Mouse (Mus musculus): ENCODE data around the gene Notch3. TPM values are rescaled to one million over a fixed set of nuclear protein-coding genes. Genes with fewer than 3 reads are reported as not detected.

Gene Notch3
- polyA plus RNA-seq, 1 experiment from 2014 or later = 0.73 TPM

DNA sequence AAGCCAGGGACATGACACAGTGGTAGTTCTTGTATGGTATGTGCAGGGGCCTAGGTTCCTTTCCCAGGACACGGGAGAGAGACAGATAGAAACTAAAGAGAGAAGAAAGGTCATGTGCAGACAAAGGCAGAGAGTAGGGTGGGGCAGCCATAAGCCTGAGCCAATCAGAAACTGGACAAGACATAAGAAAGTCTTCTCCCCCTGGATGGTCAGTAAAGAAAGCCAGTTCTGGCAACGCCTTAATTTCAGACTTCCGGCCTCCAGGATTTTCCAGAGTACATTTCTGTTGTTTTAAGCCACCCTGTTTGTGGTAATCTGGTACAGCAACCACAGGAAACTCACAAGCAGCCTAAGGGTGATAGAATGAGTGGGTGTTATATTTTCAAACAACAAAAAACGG is 5.8 kb downstream of the Notch3 start:
- H3K9me3 ChIP-seq (replicated peaks; ENCODE audit: control insufficient read depth, low read length) = no peaks in the 10 kb centered on the region
- H3K4me2 ChIP-seq (ENCODE audit: low read depth, low read length) = no peak overlapping the region
- ATAC-seq (ENCODE audit: low read depth) = no peak
- no peak overlapping the region for H3K4me3 ChIP-seq (ENCODE audit: low read depth, low read length)
- no peak overlapping the region for H3K9ac ChIP-seq (ENCODE audit: low read depth, low read length)
- H3K27ac ChIP-seq (ENCODE audit: low read length) = no peak overlapping the region
- H3K27me3 ChIP-seq (ENCODE audit: control insufficient read depth, insufficient read depth, low read depth, low read length) = peaks cover 54% of the 10 kb centered on the region
- 48% methylated on average over 4 of the region's 4 CpGs for WGBS (ENCODE audit: insufficient replicate concordance)
- peaks cover 7% of the 10 kb centered on the region for H3K4me1 ChIP-seq (ENCODE audit: control insufficient read depth, low read depth, low read length)
- no peaks in the 10 kb centered on the region for H3K36me3 ChIP-seq (ENCODE audit: control insufficient read depth, insufficient read depth)

DNA sequence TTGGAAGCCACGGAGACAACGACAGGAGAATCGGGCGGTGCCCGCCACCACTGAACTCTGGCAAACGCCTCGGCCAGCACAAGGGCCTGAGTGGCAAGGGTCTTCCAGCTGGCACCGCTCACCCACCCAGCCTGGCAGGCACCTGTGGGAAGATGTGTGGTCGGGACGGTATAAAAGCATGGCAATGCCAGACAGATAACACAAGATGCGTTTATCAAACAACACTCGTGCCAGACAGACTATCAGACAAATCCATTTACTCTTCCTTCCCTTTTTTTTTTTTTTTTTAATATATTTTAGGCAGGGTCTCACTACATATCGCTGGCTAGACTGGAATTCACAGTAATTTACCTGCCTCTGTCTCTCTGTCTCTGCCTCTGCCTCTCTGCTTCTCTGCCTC is 7.8 kb downstream of the Notch3 start:
- no peak for ATAC-seq (ENCODE audit: low read depth)
- WGBS (ENCODE audit: insufficient replicate concordance) = 38% methylated on average over 13 of the region's 13 CpGs
- H3K27me3 ChIP-seq (ENCODE audit: control insufficient read depth, insufficient read depth, low read depth, low read length) = peaks cover 35% of the 10 kb centered on the region

DNA sequence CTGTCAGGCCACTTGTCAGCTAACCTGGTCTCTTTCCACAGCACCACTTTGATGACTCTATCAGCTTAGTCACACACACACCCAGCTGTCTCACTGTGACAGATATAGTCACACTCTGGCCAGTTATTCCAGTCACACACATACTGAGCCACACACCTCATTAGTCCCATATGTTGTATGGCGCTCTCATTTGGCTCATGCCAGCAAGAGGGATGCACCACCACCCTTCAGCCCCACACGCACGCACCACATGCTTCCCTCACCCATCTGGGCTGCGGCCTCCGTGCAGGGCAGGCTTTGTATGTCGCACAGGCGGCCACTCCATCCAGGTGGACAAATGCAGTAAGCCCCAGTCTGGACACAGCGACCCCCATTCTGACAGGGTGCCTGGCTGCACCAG is 19.9 kb downstream of the Notch3 start:
- Histone ChIP-seq H3K4me3 (ENCODE audit: low read depth, low read length) (no peak overlapping the region), H3K36me3 (ENCODE audit: control insufficient read depth, insufficient read depth) (no peaks in the 10 kb centered on the region), H3K9ac (ENCODE audit: low read depth, low read length) (no peak overlapping the region), H3K27me3 (ENCODE audit: control insufficient read depth, insufficient read depth, low read depth, low read length) (no peaks in the 10 kb centered on the region), H3K4me1 (ENCODE audit: control insufficient read depth, low read depth, low read length) (peaks cover 6% of the 10 kb centered on the region), H3K9me3 (replicated peaks; ENCODE audit: control insufficient read depth, low read length) (no peaks in the 10 kb centered on the region), H3K27ac (ENCODE audit: low read length) (no peak overlapping the region), H3K4me2 (ENCODE audit: low read depth, low read length) (no peak overlapping the region)
- ATAC-seq (ENCODE audit: low read depth) = no peak
- WGBS (ENCODE audit: insufficient replicate concordance) = 78% methylated on average over 8 of the region's 8 CpGs

More for the DNA sequence above, 7.8 kb downstream of the Notch3 start:
- Histone ChIP-seq H3K36me3 (ENCODE audit: control insufficient read depth, insufficient read depth) (no peaks in the 10 kb centered on the region), H3K4me3 (ENCODE audit: low read depth, low read length) (no peak overlapping the region), H3K27ac (ENCODE audit: low read length) (no peak overlapping the region), H3K9ac (ENCODE audit: low read depth, low read length) (no peak overlapping the region), H3K9me3 (replicated peaks; ENCODE audit: control insufficient read depth, low read length) (no peaks in the 10 kb centered on the region), H3K4me2 (ENCODE audit: low read depth, low read length) (no peak overlapping the region), H3K4me1 (ENCODE audit: control insufficient read depth, low read depth, low read length) (peaks cover 2% of the 10 kb centered on the region; the same call in 1 of the 2 replicates)

DNA sequence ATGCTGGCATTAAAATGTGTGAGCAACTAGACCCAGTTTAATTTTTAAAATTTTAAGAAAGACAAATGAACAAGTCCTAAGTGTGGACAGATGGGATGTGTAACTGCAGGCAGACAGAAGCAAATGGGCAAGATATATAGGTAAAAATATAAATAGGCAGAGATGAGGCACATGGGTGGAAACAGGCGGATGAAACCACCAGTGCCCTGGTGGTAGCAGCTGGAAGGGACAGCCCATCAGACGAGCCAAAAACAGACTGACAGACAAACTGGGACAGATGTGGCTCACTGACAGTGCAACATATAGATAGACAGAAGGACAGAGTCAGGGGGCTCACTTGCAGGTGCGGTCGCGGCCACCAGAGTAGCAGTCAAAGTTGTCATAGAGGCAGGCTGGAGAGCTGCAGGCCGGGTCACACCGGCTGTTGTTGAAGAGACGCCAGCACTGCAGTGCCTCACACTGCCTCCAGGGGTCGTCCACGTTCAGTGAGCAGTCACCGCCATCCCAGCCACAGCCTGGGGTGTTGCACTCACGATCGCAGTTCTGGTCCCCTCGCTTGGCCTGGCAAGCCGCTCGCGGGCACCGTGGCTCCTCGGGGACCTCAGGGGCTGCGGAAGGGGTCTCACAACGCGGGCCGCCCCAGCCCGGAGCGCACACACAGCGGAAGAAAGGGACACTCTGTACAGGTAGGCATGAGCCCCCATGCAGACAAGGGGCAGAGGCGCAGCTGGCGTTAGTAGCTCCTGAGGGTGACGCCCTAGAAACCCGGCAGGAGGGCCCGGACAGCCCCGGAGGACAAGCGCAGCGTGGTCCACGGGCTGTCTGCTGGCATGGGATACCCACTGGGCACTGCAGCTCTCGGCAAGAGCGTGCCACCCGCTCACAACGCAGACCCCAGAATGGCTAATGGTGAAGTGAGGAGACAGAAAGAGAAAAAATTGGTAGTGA is 23.5 kb downstream of the Notch3 start:
- ATAC-seq (ENCODE audit: low read depth) = peak; percentile 72
- no peak overlapping the region for H3K27ac ChIP-seq (ENCODE audit: low read length)
- peak overlapping the region; percentile 41; the same call in 1 of the 2 replicates for H3K9ac ChIP-seq (ENCODE audit: low read depth, low read length)
- 17% methylated on average over 39 of the region's 39 CpGs for WGBS (ENCODE audit: insufficient replicate concordance)
- peak overlapping the region; percentile 44 for H3K4me3 ChIP-seq (ENCODE audit: low read depth, low read length)
- no peaks in the 10 kb centered on the region for H3K27me3 ChIP-seq (ENCODE audit: control insufficient read depth, insufficient read depth, low read depth, low read length)
- H3K4me2 ChIP-seq (ENCODE audit: low read depth, low read length) = peak overlapping the region; percentile 64
- H3K36me3 ChIP-seq (ENCODE audit: control insufficient read depth, insufficient read depth) = no peaks in the 10 kb centered on the region
- H3K9me3 ChIP-seq (replicated peaks; ENCODE audit: control insufficient read depth, low read length) = no peaks in the 10 kb centered on the region
- H3K4me1 ChIP-seq (ENCODE audit: control insufficient read depth, low read depth, low read length) = peaks cover 6% of the 10 kb centered on the region

DNA sequence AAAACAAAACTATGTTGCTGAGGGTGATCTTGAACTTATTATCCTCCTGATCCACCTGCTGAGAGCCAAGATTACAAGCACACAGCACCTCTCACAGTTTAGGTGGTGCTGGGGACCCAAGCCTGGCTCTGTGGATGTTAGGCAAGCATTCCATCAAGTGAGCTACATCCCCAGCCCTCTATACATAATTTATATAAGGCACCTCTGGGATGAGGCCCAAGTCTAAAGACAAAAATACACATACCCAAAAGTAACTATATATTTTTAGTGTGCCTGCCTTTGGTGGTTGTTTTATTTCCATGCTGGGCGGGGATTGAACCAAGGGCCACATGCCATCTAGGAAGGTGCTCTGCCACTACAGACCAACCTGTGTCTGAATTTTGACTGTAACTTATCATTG is 24.4 kb downstream of the Notch3 start:
- Histone ChIP-seq H3K36me3 (ENCODE audit: control insufficient read depth, insufficient read depth) (no peaks in the 10 kb centered on the region), H3K4me2 (ENCODE audit: low read depth, low read length) (no peak overlapping the region), H3K4me3 (ENCODE audit: low read depth, low read length) (no peak overlapping the region), H3K9me3 (replicated peaks; ENCODE audit: control insufficient read depth, low read length) (no peaks in the 10 kb centered on the region), H3K27ac (ENCODE audit: low read length) (no peak overlapping the region), H3K4me1 (ENCODE audit: control insufficient read depth, low read depth, low read length) (peaks cover 6% of the 10 kb centered on the region), H3K9ac (ENCODE audit: low read depth, low read length) (no peak overlapping the region), H3K27me3 (ENCODE audit: control insufficient read depth, insufficient read depth, low read depth, low read length) (no peaks in the 10 kb centered on the region)
- 72% methylated on average over 1 of the region's 1 CpGs for WGBS (ENCODE audit: insufficient replicate concordance)
- no peak for ATAC-seq (ENCODE audit: low read depth)

DNA sequence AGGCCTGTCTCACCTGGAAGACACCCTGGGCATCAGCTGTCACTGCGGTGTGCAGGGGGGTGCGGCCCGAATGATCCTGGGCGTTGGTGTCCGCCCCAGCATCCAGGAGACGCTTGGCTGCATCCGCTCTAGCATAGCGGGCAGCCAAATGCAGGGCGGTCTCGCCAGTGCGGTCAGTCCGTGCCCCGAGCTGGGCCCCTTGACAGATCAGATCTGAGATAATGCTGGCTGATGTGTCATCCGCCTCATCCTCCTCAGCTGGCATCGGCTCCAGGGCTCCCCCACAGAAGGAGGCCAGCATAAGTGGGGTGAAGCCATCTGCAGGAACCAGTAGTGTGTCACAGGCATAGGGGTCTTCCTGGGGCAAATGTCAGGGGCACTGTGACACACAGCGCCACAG is 33.3 kb downstream of the Notch3 start:
- Histone ChIP-seq H3K36me3 (ENCODE audit: control insufficient read depth, insufficient read depth) (no peaks in the 10 kb centered on the region), H3K9me3 (replicated peaks; ENCODE audit: control insufficient read depth, low read length) (no peaks in the 10 kb centered on the region), H3K27me3 (ENCODE audit: control insufficient read depth, insufficient read depth, low read depth, low read length) (no peaks in the 10 kb centered on the region), H3K27ac (ENCODE audit: low read length) (no peak overlapping the region), H3K4me3 (ENCODE audit: low read depth, low read length) (no peak overlapping the region), H3K4me1 (ENCODE audit: control insufficient read depth, low read depth, low read length) (no peaks in the 10 kb centered on the region), H3K9ac (ENCODE audit: low read depth, low read length) (no peak overlapping the region), H3K4me2 (ENCODE audit: low read depth, low read length) (no peak overlapping the region)
- 82% methylated on average over 16 of the region's 16 CpGs for WGBS (ENCODE audit: insufficient replicate concordance)
- no peak for ATAC-seq (ENCODE audit: low read depth)

GRCm38 (mm10) chr17:32132087-32132486 is 34.6 kb downstream of the Notch3 start:
- ATAC-seq (ENCODE audit: low read depth) = no peak
- Histone ChIP-seq H3K27me3 (ENCODE audit: control insufficient read depth, insufficient read depth, low read depth, low read length) (no peaks in the 10 kb centered on the region), H3K4me3 (ENCODE audit: low read depth, low read length) (no peak overlapping the region), H3K36me3 (ENCODE audit: control insufficient read depth, insufficient read depth) (no peaks in the 10 kb centered on the region), H3K4me1 (ENCODE audit: control insufficient read depth, low read depth, low read length) (no peaks in the 10 kb centered on the region; the same call in 1 of the 2 replicates), H3K9ac (ENCODE audit: low read depth, low read length) (no peak overlapping the region), H3K9me3 (replicated peaks; ENCODE audit: control insufficient read depth, low read length) (no peaks in the 10 kb centered on the region), H3K27ac (ENCODE audit: low read length) (no peak overlapping the region), H3K4me2 (ENCODE audit: low read depth, low read length) (no peak overlapping the region)
- WGBS (ENCODE audit: insufficient replicate concordance) = 82% methylated on average over 11 of the region's 11 CpGs

DNA sequence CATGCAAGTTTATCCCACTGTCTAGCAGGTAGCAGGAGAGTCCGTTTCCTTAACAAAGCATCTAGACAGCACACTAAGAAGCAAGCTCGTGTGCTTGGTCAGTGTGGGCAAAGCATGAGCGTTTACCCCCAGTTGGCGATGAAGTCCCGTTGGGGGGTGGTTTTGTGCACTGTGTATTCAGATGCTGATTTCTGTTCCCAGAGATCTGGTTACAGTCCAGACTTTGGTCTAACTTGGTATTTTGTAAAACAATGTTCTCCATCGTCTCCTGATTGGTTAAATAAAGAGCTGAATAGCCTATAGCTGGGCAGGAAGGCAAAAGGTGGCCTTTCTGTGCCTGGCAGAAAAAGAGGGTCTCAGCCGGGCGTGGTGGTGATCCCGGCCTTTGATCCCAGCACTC is 36.1 kb downstream of the Notch3 start:
- Histone ChIP-seq H3K4me2 (ENCODE audit: low read depth, low read length) (no peak overlapping the region), H3K4me1 (ENCODE audit: control insufficient read depth, low read depth, low read length) (no peaks in the 10 kb centered on the region; the same call in 1 of the 2 replicates), H3K27ac (ENCODE audit: low read length) (no peak overlapping the region), H3K9me3 (replicated peaks; ENCODE audit: control insufficient read depth, low read length) (no peaks in the 10 kb centered on the region), H3K4me3 (ENCODE audit: low read depth, low read length) (no peak overlapping the region), H3K36me3 (ENCODE audit: control insufficient read depth, insufficient read depth) (no peaks in the 10 kb centered on the region), H3K27me3 (ENCODE audit: control insufficient read depth, insufficient read depth, low read depth, low read length) (no peaks in the 10 kb centered on the region), H3K9ac (ENCODE audit: low read depth, low read length) (no peak overlapping the region)
- 73% methylated on average over 9 of the region's 9 CpGs for WGBS (ENCODE audit: insufficient replicate concordance)
- no peak for ATAC-seq (ENCODE audit: low read depth)

DNA sequence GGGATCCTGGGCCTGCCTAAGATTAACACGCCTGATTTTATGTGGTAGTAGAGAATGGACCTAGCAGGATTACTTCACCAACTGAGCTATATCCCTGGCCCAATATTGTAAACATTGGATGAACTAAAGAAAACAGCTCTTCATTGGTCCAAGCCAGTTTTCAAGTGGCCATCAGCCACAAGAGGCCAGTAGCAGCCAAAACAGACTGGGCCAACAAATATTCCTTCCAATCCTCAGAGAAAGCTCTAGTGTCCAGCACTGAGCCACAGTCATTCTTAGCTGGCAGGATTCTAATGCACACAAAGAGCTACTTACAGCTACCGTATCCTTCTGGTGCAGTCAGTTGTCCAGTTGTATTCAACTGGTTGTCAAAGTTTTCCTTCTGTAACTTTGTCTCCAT is 39.5 kb downstream of the Notch3 start:
- H3K4me3 ChIP-seq (ENCODE audit: low read depth, low read length) = no peak overlapping the region
- no peak overlapping the region for H3K27ac ChIP-seq (ENCODE audit: low read length)
- H3K36me3 ChIP-seq (ENCODE audit: control insufficient read depth, insufficient read depth) = no peaks in the 10 kb centered on the region
- no peak overlapping the region for H3K9ac ChIP-seq (ENCODE audit: low read depth, low read length)
- no peaks in the 10 kb centered on the region for H3K9me3 ChIP-seq (replicated peaks; ENCODE audit: control insufficient read depth, low read length)
- no peak for ATAC-seq (ENCODE audit: low read depth)
- no peaks in the 10 kb centered on the region for H3K27me3 ChIP-seq (ENCODE audit: control insufficient read depth, insufficient read depth, low read depth, low read length)
- no peak overlapping the region for H3K4me2 ChIP-seq (ENCODE audit: low read depth, low read length)
- peaks cover 4% of the 10 kb centered on the region for H3K4me1 ChIP-seq (ENCODE audit: control insufficient read depth, low read depth, low read length)
- 72% methylated on average over 2 of the region's 2 CpGs for WGBS (ENCODE audit: insufficient replicate concordance)

All from liver, embryonic 16.5 days (tissue).